Mouse (Mus musculus) liver, postnatal 0 days (tissue): ENCODE data around the gene Gmpr2.
A peak's percentile ranks its signal among the peaks of the same experiment; 100 is the strongest.

Source experiments
- CTCF ChIP-seq: sonication (generic); IDR thresholded peaks from 2 replicates; pipeline ENCODE4 v1.5.1; 2016; ENCODE audit warnings: antibody characterized with exemption, low read depth
- EP300 ChIP-seq: IDR thresholded peaks from 2 replicates; pipeline ENCODE4 v1.6.1; 2016; ENCODE audit warnings: antibody characterized with exemption, low read depth, mild to moderate bottlenecking

- TF ChIP-seq CTCF (no peak), EP300 (0 out of 2 replicates have a peak, but pooled peaks have one; percentile 16)
Observed at GRCm38 (mm10) chr14:55635523-55636007, 36.2 kb upstream of the Gmpr2 start, which contains the start of gene Ipo4.
